Mouse (Mus musculus): ENCODE measurements around the gene Olfr1371.
"Not testable (repeated sequence)": the region's sequence is repeated elsewhere in the genome, so short reads cannot be mapped to it uniquely, and the experiment has no call there.

Olfr1371 gene

GRCm38 (mm10) chr11:52225986-52226599, 12.3 kb upstream of the Olfr1371 start:
- DNase-seq (ENCODE audit: low spot score): no peak

GRCm38 (mm10) chr11:52223968-52224682, 10.3 kb upstream of the Olfr1371 start:
- peak; percentile 63 for DNase-seq (ENCODE audit: low spot score)

- DNase-seq (ENCODE audit: low spot score): no peak
These were observed 9.1 kb upstream of the Olfr1371 start for GRCm38 (mm10) chr11:52222891-52223290.

- DNase-seq (ENCODE audit: low spot score): not testable (repeated sequence)
These were observed 8.1 kb upstream of the Olfr1371 start for GRCm38 (mm10) chr11:52221921-52222320.

GRCm38 (mm10) chr11:52220282-52220681, 6.5 kb upstream of the Olfr1371 start:
- DNase-seq (ENCODE audit: low spot score): peak; percentile 91

- DNase-seq (ENCODE audit: low spot score): not testable (repeated sequence)
These were observed 17.2 kb downstream of the Olfr1371 start for GRCm38 (mm10) chr11:52196496-52197023.

- not testable (repeated sequence) for DNase-seq (ENCODE audit: low spot score)
These were observed 33.1 kb downstream of the Olfr1371 start for GRCm38 (mm10) chr11:52180651-52181050.

GRCm38 (mm10) chr11:52179897-52180296, 33.9 kb downstream of the Olfr1371 start:
- not testable (repeated sequence) for DNase-seq (ENCODE audit: low spot score)

GRCm38 (mm10) chr11:52168461-52168860, 45.3 kb downstream of the Olfr1371 start:
- no peak for DNase-seq (ENCODE audit: low spot score)

GRCm38 (mm10) chr11:52167901-52168302, 45.9 kb downstream of the Olfr1371 start:
- peak; percentile 48 for DNase-seq (ENCODE audit: low spot score)

- DNase-seq (ENCODE audit: low spot score): peak; percentile 46
These were observed 46.7 kb downstream of the Olfr1371 start for GRCm38 (mm10) chr11:52167126-52167525.

- peak; percentile 57 for DNase-seq (ENCODE audit: low spot score)
These were observed 49.9 kb downstream of the Olfr1371 start for GRCm38 (mm10) chr11:52163926-52164325.
